Mouse (Mus musculus): ENCODE data around the gene Dcp1a.

DNA sequence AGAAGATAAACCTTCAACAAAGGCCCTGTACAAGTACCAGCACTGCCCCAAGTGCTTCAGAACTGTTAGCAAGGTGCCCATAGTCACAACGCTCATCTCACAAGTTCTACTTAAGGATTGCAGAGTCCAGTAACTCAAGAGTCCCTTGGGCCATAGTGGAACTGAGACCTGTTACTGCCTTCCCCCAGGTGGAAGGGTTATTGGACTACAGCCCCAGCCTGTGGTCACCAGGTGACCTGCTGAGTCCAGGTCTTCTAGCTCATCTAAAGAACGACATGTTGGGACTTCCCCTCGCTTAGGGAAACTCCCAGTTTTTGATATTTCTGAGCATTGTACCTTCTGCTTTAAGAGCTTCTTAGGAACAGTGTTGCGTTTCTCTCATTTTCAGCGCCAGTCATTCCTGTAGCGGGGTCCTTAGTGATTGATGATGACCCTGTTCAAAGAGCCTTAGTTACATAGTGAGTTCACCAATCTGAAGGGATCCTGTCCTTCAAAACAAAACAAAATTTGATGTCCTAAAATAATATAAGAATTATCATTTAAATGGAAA lies 31.0 kb downstream of the Dcp1a start:
- no peak for TF ChIP-seq CTCF (conservative IDR thresholded peaks at IDR 0.05; ENCODE audit: low read length)
- TF ChIP-seq NANOG (IDR thresholded peaks at IDR 0.05; ENCODE audit: borderline replicate concordance, low read length): no peak
